Mouse (Mus musculus) kidney, adult 2 months (tissue): ENCODE results near the gene Lrp8.

Experiments used
- CTCF ChIP-seq: fragments of 200-500 bp; conservative IDR thresholded peaks from 2 replicates; pipeline ENCODE4 v1.5.1; 2011; ENCODE audit warnings: low read depth, mild to moderate bottlenecking, control low read depth, low read length, moderate library complexity, mixed read lengths; ENCODE audit not compliant: insufficient read depth, insufficient read length
- POLR2A ChIP-seq: fragments of 200-500 bp; IDR thresholded peaks from one replicate; pipeline ENCODE4 v1.6.1; 2011; ENCODE audit warnings: low read depth, low read length, control low read depth

GRCm38 (mm10) chr4:107889385-107889730 lies 87.3 kb downstream of the Lrp8 start:
- TF ChIP-seq POLR2A (no peak), CTCF (no peak)
